Mouse (Mus musculus): ENCODE data around the gene Gm10964. TPM values are rescaled to one million over a fixed set of nuclear protein-coding genes. Genes with fewer than 3 reads are reported as not detected.
"Not testable (repeated sequence)": the region's sequence is repeated elsewhere in the genome, so short reads cannot be mapped to it uniquely, and the experiment has no call there.

The Gm10964 gene
- total RNA-seq, 2 experiments from 2014 or later = not detected

DNA sequence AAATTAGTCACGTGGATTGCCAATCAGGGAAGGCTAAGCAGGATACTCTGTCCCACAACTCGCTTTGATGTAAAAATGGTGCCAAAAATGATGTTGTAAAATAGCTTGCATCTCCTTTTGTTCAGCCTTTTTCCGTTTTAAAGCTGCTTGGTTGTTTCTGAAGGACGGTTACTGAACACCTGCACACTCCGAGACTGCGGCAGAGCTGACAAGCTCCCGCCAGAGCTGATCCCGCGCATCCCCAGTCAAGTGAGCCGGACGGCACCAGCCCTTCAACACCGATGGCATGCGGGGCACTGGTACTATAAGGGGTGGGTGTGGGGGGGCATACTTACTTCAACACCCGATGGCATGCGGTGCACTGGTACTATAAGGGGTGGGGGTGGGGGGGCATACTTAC is 34.8 kb downstream of the Gm10964 start:
- DNase-seq (ENCODE audit: low spot score in 2 of 2) = no peak

- DNase-seq (ENCODE audit: low spot score in 2 of 2) = peak; percentile 26 to 52
Measured at GRCm38 (mm10) chr3:103777940-103778339, 38.8 kb downstream of the Gm10964 start.

DNA sequence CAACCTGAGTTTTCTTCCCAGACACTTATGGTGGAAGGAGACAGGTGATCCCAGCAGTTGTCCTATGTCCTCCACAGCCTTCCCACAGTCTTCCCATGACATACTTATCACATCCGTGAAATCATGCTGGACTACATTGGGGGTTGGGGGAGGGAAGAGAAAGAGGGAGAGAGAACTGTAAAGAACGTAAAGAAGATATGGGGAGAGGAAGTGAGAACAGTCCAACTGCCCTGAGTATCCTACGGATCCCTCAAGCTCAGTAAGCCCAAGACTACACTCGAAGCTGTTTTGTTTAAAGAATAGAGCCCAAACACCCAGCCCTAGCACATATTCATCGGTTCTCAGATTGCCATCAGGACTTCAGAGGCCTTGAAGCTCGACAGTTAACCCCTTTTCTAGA is 39.5 kb downstream of the Gm10964 start:
- DNase-seq (ENCODE audit: low spot score in 2 of 2) = no peak

DNA sequence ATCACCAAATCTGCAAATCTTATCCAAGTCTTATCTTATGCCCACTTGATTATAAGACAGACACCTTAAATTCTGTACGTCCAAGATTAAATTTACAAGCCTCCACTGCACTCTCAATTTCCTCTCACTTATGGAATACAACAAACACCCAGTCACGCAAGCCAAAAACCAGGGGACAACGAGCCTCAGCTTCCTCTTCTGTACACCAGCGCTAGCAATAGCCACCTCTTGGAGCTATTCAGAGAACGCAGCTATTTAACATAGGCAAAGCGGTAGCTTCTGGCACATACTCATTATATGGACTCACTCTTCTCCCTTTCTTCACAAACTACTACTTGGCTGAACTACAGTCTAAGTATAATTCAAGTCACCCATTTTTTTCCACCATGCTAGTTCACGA is 40.0 kb downstream of the Gm10964 start:
- DNase-seq (ENCODE audit: low spot score in 2 of 2) = no peak

GRCm38 (mm10) chr3:103780271-103780670 is 41.1 kb downstream of the Gm10964 start:
- peak; percentile 23 to 42 for DNase-seq (ENCODE audit: low spot score in 2 of 2)

GRCm38 (mm10) chr3:103780777-103781176 is 41.6 kb downstream of the Gm10964 start:
- DNase-seq (ENCODE audit: low spot score in 2 of 2) = no peak

GRCm38 (mm10) chr3:103782844-103783609 is 43.9 kb downstream of the Gm10964 start:
- DNase-seq (ENCODE audit: low spot score in 2 of 2) = no peak

DNA sequence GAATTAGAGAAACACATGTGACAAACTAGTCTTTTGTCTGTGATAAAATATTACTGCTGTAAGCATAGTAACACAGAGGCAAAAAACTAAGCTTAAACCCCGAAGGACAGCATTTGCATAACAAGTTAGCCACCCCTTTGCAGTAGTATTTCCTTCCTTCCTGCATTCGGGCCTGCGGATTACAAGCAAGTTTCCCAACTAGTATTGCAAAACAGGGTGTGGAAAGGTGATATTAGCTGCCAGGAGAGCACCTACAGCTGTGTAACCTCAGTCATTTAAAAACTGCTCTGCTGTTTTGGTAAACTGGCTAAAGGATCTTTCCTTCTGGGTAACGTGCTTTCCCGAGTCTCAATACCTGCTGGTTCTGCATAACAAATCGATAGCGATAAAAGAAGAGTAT is 48.1 kb downstream of the Gm10964 start:
- no peak for DNase-seq (ENCODE audit: low spot score in 2 of 2)

- DNase-seq (ENCODE audit: low spot score in 2 of 2) = no peak
Measured at GRCm38 (mm10) chr3:103789096-103789495, 49.9 kb downstream of the Gm10964 start.

DNA sequence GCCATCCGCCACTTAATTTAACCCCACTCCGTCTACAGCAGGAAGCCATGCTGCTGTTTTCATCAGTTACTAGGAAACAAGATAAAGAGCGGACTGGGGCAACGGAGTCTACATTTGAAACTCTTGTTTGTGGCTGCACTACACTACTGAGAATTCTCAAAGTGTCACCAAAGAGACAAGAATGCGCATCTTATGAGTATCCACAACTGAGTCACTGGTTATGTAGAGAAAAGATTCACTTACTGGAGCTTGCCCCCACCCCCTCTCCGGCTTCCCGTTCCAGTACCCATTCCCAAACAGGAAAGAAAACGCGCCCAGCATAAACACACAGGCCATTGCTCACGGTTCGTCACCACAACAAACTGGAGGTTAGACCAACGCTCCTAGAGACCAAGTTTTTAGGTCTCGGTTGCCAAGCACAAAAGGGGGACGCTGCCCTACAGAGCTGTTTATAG is 50.8 kb downstream of the Gm10964 start:
- DNase-seq (ENCODE audit: low spot score in 2 of 2) = no peak

DNA sequence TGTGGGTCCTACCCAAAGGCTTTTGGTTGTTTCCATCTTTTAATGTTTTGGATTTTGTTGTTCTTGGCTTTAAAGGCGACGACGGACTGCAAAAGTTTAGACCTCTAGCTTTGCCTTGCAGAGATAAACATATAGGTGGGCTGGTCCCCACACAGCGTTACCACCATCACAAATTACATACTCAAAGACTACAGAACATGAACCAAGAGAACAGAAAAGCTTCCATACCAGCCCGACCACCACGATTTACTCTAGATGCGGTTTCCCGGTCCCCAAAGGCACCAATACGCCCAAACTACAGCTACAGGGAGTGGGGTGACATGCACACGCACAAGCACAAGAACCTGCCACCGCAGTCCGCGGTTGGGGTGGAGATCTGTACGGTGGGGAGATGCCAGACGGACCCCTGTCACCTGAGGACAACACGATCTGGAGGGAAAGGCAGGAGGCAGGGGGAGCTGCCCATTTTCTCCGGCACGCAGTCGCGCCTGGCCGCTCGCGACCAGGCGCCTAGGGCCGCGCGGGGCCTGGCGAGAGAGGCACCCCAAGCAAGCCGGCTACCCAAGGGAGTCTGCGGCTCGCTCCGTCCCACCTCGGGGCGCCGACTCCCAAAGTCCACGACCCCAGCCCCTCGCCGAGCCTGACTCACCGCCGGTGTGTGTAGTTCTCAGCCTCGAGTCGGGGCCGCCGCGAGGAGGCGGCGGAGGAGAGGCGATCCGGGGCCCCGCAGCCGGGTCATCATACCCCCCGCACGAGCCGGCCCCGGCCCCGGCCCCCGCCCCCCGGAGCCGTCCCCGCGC is 51.4 kb downstream of the Gm10964 start:
- peak in 1 of 2 experiments; percentile 38 for DNase-seq (ENCODE audit: low spot score in 2 of 2)

- peak; percentile 92 to 96 for DNase-seq (ENCODE audit: low spot score in 2 of 2)
Measured at GRCm38 (mm10) chr3:103791230-103792110, 52.3 kb downstream of the Gm10964 start, which contains the start of gene Hipk1. Hipk1 (minus strand) TSS chr3:103791563.

DNA sequence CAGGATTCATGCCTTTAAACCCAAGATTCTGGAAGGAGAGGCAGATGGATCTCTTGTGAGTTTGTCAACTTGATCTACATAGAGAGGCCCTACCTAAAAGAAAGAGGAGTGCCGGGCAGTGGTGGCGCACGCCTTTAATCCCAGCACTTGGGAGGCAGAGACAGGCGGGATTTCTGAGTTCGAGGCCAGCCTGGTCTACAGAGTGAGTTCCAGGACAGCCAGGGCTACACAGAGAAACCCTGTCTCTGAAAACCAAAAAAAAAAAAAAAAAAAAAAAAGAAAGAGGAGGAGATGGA is 52.9 kb downstream of the Gm10964 start:
- DNase-seq (ENCODE audit: low spot score in 2 of 2) = not testable (repeated sequence)

DNA sequence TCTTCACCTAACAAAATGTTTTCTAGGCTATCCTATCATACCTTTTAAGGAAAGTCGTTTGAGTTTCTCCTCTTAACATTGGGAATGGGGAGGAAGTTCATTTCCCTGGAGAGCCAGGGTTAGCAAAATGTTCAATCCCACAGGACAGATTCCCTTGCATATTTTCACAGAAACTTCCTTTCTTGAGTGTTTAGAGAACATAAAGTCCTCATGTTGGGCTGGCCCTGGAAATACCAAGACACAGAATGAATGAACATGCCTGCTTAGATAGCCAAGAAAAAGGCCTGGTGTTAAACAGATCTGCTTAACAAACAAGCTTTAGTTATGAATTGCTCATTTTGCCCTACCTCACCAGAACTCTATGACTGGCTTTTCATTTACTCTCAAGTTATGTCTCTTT is 53.4 kb downstream of the Gm10964 start:
- no peak for DNase-seq (ENCODE audit: low spot score in 2 of 2)

Other genes starting within 250 kb of the Gm10964 start
- 1 to 10 TPM; 6.4 to 8.5 TPM for gene Syt6, start 164.1 kb upstream of the Gm10964 start, total RNA-seq (2021)
- 1 to 10 TPM in 1 of 2 experiments, under 1 TPM in 1; 0.18 to 1.2 TPM for gene Atg4a-ps, start 93.3 kb upstream of the Gm10964 start, total RNA-seq (2021)
- 10 to 100 TPM; 12.0 to 14.1 TPM for gene Olfml3, start 1.4 kb upstream of the Gm10964 start, total RNA-seq (2021)
- gene Hipk1, start 52.2 kb downstream of the Gm10964 start, total RNA-seq (2021) = 100 to 1,000 TPM; 131 to 137 TPM
- 10 to 100 TPM in 1 of 2 experiments, 1 to 10 TPM in 1; 9.0 to 12.2 TPM for gene Dclre1b, start 70.1 kb downstream of the Gm10964 start, total RNA-seq (2021)
- 10 to 100 TPM; 11.4 to 12.6 TPM for gene Ap4b1, start 70.2 kb downstream of the Gm10964 start, total RNA-seq (2021)
- gene Gm43064, start 70.2 kb downstream of the Gm10964 start, total RNA-seq (2021) = under 1 TPM; 0.42 to 0.79 TPM
- 1 to 10 TPM; 1.1 to 1.4 TPM for gene Bcl2l15, start 93.2 kb downstream of the Gm10964 start, total RNA-seq (2021)
- under 1 TPM; 0.68 to 0.89 TPM for gene Ptpn22, start 120.4 kb downstream of the Gm10964 start, total RNA-seq (2021)
- gene Rsbn1, start 174.8 kb downstream of the Gm10964 start, total RNA-seq (2021) = 10 to 100 TPM; 22.1 to 25.9 TPM
- gene Phtf1, start 228.7 kb downstream of the Gm10964 start, total RNA-seq (2021) = 10 to 100 TPM; 42.4 to 43.7 TPM

Measured in layer of hippocampus, adult 18-20 months (tissue).